Mouse (Mus musculus) adipocyte (in vitro differentiated cells): ENCODE measurements at regions not wholly inside any gene's neighbourhood (a gene's known extent, or its start where the extent isn't known, plus 50 kb on each side); places are given as distances from the start of the nearest gene placed in this dataset.

Source experiments
- DNase-seq: peaks from one replicate; pipeline ENCODE4 v3.0.0-alpha.2; 2016; ENCODE audit warnings: low spot score

- DNase-seq = no peak
Measured at GRCm38 (mm10) chr9:116331406-116331805, 156.2 kb upstream of the Tgfbr2 start.

DNA sequence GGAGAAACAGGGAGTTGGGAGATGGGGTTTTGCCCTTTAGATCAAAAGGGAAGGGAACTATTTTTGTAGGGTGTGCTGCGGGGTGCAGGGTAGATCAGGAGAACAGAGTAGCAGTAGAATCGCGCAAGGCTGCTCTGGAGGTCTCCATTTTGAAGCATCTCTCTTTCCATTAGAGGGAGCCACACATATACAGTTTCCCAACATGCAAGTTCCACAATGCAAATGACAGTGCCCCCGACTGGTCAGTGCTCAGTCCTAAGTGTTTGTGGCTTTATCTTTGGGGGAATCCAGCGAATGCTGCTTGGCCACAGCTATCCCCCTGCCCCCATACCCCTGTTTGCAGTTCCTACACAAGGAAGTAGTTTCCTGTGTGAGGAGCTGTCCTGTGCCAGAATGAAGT lies 155.6 kb upstream of the Tgfbr2 start:
- DNase-seq = peak; percentile 40

DNA sequence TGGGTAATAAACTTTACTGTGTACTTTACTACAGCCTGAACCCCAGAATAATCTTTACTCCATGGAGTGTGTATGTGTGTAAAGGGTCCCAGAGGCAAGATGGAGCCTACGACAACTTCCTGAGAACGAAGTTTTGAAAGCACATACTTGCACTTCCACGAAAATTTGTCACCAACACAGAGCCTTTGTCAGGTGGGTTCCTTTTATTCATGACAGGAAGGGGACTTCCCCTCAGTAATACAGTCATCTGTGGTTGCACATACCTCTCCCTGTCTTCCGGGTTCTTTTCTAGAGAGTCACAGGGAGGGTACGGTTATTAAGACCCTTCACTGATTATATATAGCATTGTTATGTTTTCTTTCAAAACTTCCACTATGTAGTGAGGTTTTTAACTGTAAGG lies 154.0 kb upstream of the Tgfbr2 start:
- DNase-seq = no peak

GRCm38 (mm10) chr9:116328201-116328600 lies 153.0 kb upstream of the Tgfbr2 start:
- DNase-seq = peak; percentile 54

- DNase-seq = no peak
Measured at GRCm38 (mm10) chr9:116327080-116327479, 151.9 kb upstream of the Tgfbr2 start.

- DNase-seq = no peak
Measured at GRCm38 (mm10) chr9:116324971-116325370, 149.8 kb upstream of the Tgfbr2 start.

DNA sequence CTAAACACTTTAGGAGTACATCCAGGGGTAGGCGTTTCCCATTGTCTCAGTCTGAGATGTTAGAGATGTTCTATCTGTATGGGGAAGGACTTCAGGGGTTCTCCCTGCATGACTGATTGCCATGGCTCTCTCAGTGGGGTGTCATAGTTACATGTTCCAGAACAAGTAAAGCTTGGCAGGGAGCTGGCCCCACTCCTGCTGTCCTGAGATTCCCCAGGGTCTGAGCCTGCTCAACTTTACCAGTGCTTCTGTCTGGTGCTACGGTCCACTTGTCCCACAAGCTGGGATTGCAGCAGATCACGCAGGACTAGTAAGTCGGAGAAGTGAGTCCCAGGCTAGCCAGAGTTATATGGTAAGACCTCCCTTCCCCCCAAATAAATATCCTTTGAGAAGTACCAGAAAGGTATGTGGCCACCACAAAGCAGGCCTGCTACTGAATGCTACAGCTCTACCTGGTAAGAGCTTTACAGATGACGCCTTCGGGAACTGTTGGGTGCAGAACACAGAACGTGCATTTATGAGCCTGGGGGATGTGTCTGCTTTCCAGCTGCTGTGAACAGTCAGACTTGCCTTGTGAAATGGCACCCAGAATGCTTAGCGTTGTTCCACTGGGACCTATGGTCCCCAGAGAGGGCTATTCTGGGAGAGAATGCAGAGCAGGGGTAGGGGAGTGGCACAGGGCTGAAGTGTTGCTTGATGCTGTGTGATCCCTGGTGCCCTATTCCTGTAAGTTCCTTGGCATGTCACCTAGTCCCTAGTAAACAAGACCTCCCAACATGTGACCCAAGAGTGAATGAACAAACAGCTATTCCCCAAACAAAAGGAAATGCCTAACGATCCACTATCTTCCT lies 148.9 kb upstream of the Tgfbr2 start:
- peak; percentile 87 for DNase-seq

GRCm38 (mm10) chr9:116321908-116322307 lies 146.7 kb upstream of the Tgfbr2 start:
- no peak for DNase-seq

GRCm38 (mm10) chr9:116319421-116319820 lies 144.3 kb upstream of the Tgfbr2 start:
- no peak for DNase-seq

DNA sequence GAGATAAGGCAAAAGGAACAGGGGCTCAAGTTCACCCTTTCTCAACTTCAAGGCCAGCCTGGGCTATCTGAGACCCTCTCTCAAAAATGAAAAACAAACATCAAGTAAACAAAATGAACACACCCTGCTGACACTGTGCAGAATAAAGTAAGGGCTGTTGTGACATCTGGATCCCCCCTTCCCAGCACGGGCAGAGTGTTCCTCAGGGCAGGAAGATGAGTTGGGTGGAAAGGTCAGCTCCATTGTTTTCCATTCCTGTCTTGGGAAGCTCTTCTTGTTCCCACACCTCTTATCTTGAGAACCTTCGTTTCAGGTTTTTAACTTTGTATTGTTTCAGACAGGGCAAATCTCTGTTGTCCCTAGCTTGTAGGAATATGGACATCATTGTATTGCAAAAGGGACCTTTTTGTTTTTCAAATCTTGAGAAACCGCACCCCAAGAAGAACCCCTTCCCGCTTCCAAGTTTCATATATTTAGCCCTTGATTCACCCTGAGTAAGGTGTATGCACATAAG lies 141.5 kb upstream of the Tgfbr2 start:
- no peak for DNase-seq

DNA sequence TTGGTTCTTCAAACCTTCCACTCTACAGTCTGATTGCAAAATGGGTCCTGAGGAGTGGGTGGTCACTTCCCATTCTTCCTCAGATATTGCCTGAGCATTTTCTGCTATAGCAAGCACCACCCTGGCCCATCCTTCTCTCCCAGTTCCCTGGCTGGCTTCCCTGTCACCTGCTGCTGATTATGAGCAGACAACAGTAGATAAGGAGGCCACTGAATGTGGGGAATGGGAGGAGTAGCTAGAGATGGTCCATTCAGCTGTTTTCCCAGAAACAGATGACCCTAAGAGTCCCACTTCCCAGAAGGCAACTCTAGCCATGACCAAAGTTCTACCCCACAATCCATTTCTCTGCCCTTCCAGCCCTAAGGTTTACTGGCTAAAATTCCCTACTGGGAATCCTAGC lies 139.6 kb upstream of the Tgfbr2 start:
- no peak for DNase-seq

GRCm38 (mm10) chr9:116313932-116314790 lies 139.0 kb upstream of the Tgfbr2 start:
- DNase-seq = no peak

DNA sequence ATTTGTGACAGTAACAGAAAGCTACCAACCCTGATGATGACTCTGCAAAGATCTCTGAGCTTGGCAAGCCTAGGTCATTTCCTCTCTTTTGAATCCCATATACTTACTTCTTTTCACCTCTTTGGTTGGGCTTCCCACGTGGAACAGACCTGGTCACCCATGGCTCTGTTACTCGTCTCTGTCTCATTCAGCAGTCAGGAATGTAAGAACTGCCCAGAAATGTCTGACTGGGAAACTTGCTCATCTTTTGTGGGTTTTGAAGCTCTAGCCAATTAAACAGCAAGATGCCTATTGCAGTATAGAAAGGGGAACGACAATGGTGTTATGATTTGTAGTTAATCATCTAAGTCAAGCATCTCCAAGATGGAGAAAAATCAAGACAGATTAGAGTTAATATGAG lies 136.2 kb upstream of the Tgfbr2 start:
- DNase-seq = no peak

DNA sequence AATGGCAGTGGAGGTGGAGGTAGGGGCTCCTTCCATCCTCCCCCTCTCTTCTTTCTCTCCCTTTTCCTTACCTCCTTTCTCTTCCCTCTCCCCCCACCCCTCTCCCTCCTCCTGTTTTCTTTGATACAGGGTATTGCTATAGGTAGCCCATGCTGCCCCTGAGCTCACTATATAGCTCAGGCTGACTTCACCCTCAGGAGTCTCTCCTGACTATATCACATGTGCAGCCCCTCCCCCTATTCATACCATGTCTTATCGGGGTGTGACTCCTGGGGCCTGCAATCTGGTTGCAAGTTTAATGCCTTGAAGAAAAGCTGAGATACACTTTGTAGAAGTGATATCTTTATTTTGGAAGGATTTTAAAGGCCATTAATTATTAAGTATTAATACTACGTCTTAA lies 126.4 kb upstream of the Tgfbr2 start:
- no peak for DNase-seq

GRCm38 (mm10) chr9:116298791-116299190 lies 123.6 kb upstream of the Tgfbr2 start:
- DNase-seq = no peak

- DNase-seq = no peak
Measured at GRCm38 (mm10) chr9:116296349-116296748, 121.2 kb upstream of the Tgfbr2 start.

- DNase-seq = no peak
Measured at GRCm38 (mm10) chr9:116294073-116294472, 118.9 kb upstream of the Tgfbr2 start.

DNA sequence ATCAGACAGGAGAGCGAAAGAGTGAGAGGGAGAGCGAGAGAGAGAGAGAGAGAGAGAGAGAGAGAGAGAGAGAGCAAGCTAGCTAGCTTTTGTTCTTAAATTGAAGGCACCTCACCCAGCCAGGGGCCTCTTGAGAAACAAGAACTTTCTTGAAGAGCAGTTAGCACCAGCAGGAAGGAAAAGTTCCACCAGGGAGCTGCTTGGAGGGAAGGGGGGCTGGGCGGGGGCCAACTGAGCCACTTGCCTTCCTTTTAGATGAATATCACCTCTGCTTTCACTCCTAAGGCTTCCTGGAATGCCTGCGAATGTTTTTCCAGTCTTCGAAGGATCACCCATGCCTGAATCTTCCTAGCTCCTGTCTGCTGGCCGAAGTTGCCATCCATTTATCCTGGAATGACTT lies 118.0 kb upstream of the Tgfbr2 start:
- DNase-seq = no peak

DNA sequence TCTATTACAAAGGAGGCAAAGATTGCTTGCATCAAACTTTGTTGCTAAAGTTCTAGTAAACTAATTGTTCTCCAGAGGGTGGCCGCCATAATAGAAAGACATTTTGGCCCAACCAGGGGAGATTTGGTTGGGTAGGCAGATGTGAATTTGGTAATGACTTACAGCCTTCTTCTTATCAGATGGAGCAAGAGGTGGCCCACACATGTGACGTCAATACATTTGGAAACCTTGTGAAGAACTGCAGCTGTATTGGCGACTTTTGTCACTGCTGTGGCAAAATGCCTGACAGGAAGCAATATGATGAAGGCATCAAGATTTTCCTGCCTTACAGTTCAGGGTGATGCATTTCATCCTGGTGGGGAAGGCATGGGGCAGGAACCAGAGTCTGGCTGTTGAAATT lies 116.5 kb upstream of the Tgfbr2 start:
- DNase-seq = no peak

DNA sequence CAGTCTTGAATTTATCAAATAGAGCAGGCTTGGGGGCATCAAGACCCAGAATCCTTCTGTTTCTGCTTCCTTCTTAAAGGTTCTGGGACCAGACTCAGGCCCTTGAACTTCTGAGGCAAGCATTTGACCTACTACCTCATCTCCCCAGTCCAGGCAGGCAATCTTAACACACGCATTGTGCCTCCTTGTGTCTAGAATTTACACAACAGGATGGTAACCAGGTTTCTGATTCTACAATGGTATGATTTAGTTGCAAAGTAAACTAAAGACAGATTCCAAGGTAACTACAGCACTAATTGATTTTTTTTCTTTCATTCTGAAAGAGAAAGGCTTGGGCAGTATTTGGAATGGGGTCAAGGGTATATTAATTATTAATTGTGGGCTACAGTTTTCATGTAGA lies 115.7 kb upstream of the Tgfbr2 start:
- DNase-seq = peak; percentile 51

- no peak for DNase-seq
Measured at GRCm38 (mm10) chr9:116285691-116286431, 110.7 kb upstream of the Tgfbr2 start.
